Mouse (Mus musculus) lung, postnatal 14 days (tissue): Measurements from ENCODE around the gene Irf2bpl.

Source experiments
- DNase-seq: peaks from one replicate; pipeline ENCODE4 v3.0.0; 2021

The Irf2bpl gene

DNA sequence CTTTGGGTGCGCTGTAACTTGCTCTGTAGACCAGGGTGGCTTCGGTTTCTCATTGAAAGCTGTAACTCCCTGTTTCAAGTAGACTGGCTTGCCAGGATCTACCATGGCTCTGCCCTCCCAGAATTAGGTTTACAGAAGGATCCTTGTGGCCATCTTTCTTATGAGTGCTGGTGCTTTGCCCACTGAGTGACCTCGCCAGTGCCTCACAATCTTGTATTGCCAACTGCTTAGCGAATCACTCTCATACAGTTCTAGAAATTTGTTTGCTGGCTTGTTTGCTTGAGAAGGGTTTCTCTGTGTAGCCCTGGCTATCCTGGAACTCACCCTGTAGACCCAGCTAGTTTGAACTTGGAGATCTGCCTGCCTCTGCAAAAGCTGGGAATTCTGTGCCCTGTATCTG is 26.1 kb downstream of the Irf2bpl start:
- no peak for DNase-seq

DNA sequence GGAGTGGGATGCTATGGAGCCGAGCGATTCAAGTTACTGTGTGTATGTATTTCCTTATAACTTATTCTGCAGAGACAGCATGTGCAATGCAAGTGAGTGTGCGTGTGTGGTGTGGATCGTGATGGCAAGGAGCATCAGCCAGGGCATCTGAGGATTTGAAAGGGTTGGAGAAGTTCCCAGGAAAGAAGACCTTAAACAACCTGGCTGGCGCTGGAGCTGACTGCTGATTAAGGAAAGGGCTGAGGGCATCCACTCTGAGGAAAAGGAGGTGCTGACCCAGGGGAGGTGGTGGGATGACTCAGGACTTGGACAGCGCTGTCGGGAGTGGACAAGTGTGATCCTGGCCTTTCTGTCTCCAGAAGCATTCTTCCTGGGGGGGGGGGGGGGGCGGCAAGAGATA is 27.3 kb downstream of the Irf2bpl start:
- no peak for DNase-seq

DNA sequence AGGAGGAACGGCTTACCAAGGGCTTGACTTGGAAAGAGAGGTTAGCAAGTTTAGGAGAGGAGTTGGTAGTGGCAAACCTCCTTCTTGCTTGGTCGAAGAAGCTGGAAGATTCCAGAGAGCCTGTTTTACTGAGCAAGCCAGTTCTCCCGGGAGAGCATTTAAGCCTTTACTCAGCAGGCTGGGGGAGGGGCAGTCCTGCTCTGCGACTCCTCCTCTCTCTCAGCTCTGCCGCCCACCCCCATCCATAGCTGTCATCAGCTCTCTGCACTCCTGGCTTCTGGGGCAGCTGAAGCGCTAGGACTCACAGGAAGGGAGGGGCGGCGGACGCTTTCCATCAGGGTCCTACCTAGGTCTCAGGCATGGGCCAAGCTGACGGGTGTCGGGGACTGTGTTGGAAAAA is 28.9 kb downstream of the Irf2bpl start:
- peak; percentile 41 for DNase-seq

DNA sequence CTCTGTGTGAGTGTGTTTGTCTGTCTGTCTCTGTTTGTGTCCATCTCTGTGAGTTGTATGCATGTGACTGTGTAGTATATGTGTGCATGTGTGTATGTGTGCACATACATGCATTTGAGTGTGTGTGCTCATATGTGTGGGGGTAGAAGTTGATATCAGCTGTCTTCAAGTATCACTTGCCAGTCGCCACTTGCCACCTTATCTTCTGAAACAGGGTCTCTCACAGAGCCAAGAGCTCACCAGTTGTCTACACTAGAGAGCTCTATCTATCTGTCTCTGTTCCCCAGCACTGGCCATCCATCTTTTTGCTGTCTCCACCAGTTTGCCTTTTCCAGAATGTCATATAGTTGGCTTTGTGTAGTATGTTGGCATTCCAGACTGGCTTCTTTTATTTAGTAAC is 31.1 kb downstream of the Irf2bpl start:
- DNase-seq = no peak

DNA sequence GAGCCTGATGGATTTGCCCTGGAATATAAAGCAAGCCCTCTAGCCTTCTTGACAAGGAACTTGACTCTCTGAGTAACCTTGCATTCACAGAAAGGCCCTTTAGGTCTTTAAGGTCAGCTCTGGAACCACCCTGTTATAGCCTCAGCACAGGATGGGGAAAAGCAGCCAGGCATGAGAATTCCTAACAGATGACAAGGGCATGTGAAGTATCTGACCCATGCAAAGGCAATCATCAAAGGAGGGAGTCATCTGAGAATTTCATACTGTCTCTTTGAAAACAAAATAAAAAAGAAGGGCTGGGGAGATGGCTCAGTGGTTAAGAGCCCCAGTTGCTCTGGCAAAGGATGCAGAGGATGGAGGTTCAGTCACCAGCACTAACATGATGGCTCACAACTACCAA is 33.3 kb downstream of the Irf2bpl start:
- DNase-seq = no peak

DNA sequence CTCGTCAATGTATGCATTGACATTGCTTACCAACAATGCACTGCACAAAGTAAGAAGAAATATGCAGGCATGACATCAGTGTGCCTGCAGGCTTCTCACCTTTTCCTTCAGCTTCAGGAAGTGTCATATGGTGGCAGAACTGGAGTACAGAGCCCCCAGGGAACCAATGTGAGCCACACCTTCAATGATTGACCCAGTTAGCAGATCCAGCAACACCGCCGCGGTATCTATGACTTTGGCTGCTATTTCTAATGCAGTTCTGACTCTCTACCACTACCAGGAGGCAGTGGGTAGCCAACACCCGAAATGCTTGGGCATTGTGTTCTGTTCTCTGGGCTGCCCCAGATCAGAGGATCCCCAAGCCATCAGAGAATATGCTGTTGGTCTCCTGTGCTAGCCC is 33.9 kb downstream of the Irf2bpl start:
- no peak for DNase-seq

DNA sequence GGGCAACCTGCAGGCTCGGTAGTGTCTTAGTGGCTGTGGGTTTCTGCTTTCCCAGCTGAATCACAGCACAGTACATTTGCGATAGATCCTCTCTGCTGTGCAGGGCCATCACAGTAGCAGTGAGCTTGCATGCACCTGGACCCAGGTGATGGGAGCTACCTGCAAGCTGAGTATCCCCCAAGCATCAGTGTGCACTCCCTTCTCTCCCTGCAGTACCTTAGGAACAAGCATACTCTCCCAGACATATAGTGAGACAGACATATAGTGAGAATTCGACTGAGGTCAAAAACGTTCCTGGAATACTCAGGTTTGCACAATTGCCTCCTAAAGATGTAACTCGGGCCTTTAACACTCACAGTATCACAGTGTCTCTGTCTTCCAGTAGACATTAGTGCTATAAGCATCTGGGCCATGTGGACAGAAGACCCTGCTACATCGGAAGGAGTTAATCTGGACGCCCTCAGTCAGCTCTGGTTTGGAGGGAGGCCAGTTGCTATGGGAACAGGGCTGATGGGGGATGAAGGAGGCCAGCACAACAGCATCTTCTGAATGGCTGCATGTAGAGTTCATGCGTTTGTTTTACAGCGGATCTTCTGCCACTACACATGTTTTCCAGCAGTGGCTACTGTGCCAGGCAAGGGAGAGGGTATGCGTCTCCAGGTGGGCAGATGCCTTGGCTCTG is 34.5 kb downstream of the Irf2bpl start:
- no peak for DNase-seq

DNA sequence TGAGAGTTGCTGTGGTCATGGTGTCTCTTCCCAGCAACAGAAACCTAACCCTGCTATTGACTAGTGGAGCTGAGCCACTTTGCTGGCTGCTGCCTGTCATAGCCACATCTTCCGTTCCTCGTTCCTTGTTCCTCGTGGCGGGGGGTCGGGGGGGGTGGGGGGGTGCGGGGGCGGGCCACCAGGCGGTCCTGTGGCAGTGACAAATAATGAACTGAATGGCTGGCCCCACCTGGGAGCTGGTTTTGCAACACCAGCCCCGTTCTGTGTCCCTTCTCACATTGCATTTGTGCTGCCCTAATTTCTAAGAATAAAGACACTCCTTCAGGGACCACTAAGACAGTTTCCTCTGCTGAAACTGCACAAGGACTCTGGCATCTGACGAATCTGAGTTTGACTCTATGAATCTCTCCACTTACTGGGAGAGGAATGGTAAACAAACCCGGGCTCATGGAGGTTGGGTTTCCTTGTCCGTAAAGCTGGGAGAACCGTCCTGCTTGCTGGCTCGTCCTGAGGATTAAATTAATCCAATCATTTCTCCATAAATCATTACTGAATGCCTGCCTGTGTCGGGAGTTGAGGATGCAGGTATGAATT is 41.6 kb downstream of the Irf2bpl start:
- no peak for DNase-seq

DNA sequence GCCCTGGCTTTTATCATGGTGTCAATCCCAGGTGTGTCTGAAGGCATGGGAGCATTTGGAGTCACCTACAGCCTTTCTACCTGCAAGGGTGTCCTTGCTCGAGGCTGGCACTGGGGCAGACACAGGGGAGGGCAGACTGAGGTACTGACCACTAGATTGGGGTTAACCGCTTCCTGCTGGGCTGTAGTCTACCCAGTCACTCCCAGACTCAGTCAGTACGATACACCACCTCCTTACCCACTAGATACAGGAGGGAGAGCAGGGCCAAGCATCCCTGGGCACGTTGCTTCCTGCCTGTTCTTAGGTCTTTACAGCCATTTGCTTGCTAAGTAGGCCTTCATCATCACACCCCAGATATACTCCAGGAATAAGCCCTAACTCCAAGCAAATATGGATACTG is 44.1 kb downstream of the Irf2bpl start:
- DNase-seq = no peak

DNA sequence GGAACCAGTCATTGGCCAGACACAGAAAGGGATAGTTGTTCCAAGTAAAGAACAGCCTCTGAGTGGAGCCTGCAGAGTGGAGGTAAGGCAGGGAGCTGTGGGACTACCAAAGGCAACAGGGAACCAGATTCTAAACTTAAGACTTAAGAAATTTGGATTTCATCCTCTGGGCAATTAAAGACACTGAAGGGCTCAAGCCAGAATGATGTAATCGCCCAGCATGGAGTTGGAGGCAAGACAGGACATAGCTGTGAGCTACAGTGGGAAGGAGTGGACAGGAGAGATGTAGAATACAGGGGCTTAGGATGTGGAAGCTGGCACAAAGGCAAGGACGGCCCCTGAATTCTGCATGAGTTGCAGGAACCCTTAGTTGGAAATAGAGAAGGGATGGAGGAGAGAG is 46.4 kb downstream of the Irf2bpl start:
- no peak for DNase-seq

DNA sequence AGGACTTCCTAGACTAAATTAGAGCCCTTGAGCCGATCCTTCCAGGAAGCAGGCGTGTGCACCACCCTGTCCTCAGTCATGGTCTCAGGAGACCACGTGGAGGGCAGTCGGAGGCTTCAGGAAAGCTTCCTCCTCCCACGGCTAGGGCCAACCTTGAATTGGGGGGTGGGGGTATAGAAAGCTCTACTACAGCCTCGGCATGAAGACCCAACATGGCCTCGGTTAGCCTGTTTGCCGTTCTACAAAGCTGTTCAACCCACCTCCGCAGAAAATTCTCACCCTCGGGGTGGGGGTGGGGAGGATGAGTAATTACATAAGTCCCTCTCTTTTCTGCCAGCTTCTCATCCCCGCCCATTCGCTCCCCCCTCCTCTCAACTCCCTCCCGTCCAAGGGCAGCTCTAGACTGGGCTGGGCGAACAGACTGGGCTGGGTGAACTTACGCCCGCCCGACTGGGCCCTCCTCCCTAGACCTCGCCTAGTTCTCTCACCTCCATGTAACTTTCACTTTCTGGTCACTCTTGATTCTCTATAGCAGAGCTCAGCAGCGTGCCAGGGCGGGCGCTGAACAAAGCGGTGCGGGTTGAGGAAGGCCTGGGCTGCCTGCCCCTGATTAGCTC is 48.1 kb downstream of the Irf2bpl start:
- DNase-seq = peak; percentile 92

DNA sequence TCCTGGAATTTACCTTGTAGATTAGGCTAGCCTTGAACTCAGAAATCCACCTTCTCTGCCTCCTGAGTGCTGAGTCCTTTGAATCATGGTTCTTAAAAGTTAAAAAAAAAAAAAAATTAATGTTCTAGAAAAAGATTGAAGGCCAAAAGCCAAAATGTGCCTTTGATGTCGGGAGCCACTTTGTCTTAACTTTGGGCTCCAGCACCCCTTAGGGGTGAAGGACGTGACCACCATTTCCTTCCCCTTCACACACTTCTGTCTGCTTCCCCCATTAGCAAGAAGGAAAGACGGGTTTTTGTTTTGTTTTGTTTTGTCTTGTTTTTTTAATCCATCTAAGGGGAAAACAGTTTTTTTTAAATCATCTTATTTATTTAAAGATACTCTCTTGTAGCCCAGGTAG is 48.7 kb downstream of the Irf2bpl start:
- no peak for DNase-seq

DNA sequence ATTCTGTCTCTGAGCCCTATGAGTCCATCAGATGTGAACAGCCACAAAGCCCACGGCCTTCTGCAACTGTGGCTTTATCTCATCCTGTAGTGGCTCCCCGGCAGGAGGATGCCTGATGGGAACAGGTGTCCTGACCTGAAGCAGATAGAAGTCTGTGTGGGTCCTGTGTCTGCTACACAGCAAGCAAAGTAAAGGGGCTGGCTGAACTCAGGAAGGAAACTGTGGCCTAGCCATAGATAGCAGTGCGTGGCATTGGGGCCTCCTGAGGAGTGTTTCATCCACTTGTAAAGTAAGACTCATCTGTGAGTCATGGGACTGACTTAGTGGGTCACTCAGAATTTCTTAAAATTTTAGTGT is 50.2 kb downstream of the Irf2bpl start:
- DNase-seq = no peak

DNA sequence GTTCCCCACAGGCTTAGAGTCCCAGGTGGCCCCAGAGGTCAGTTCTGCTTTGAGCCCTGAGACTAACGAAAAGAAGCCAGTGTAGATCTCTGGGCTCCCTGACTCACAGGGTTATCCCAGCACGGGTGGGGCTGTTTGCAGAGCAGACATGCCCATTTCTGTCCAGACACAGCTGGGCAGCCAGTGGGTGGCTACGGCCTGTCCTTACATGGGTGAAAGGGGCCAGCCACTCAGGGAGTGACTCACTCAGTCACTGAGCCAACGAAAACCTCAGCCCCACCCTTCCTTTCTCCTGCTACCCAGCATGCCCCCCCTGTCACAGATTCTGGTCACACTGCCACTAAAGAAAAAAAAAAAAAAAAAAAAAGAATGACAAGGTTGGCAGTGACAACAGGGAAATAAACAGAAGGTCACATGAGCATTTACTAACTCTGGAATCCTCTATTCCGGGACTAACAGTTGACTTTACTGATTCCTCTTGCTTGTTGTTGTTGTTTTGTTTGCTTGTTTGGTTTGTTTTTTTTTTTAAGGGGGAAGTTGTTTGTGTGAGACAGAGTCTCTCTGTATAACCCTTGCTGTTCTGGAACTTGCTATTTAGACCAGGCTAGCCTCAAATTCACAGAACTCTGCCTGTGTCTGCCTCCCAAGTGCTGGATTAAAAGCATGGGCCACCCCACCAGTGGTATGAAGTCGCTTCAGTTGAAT is 50.7 kb downstream of the Irf2bpl start:
- DNase-seq = peak; percentile 89

DNA sequence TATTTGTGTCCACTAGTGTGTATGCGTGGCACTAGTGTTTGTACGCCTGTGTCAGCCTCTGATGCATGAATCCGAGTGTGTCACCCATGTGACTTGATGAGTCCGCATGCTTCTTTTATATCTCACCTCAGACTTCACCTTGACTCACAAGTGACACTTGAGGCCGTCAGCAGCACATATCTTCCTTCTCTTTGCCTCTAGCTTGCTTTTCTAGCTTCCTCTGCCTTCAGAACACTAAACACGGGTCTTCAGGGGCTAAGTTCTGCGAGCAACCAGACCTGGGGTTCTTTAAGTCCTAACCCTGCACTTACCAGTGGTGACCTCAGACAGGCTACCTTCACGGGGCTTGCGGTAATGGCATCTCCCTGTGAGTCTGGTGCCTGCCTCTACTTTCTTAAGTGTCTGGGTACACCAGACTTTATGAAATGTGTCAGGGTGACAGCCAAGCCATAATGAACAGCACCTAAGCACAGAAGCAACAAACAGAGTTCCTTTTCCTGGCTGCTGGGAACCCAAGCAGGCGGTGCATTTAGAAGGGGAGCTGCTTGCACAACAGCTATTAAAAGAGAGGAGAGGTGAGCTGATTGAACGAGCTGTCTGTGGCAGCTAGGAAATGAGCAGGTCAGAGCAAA is 51.9 kb downstream of the Irf2bpl start:
- no peak for DNase-seq

DNA sequence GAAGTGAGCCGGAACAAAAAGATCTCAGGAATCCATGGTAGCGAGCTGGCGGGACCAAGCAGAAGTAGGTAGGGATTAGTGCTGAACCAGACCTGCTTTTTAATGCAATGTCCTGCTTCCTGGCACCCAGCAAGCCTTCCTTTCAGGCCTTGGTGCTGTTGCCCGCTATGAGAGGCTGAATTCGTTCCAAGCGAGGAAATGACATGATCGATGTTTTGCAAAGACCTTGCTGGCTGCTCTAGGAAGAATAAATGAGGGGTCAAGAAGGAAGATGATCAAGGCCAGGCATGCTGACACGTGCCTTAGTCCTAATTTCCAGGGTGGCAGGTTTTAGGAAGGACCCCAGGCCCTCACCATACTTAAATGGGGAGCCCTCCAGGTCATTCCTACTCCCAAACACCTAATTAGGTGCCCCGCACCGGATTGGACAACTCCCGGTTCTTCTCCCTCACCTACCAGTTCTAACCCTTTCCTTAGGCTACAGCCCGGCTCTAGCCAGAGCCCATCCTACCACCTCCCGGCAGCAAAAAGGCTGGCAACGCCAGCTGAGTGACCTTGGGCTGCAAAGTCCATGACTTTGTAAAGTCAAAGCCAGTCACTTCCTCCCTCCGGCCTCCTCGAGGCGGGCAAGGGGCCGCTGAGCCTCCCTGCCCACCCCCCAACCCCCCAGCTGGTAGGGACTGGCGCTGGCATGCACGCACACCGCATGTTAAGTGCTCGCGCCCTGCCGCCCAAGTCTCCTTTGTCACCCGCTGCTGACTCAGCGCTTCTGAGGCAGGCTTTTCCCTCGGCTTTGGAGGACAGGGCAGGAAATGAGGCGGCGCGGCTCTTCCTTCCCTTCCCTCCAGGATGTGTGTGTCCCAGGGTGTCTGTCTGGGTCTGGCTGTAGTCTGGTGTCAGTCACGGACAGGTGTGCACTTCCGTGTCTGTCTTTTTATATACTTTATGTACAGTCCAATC is 52.7 kb downstream of the Irf2bpl start:
- DNase-seq = peak; percentile 80
